Mouse (Mus musculus): ENCODE data around the gene Caskin2. TPM values are rescaled to one million over a fixed set of nuclear protein-coding genes. Genes with fewer than 3 reads are reported as not detected.

Gene Caskin2
- polyA plus RNA-seq, 2 experiments = 17.3 to 34.6 TPM

DNA sequence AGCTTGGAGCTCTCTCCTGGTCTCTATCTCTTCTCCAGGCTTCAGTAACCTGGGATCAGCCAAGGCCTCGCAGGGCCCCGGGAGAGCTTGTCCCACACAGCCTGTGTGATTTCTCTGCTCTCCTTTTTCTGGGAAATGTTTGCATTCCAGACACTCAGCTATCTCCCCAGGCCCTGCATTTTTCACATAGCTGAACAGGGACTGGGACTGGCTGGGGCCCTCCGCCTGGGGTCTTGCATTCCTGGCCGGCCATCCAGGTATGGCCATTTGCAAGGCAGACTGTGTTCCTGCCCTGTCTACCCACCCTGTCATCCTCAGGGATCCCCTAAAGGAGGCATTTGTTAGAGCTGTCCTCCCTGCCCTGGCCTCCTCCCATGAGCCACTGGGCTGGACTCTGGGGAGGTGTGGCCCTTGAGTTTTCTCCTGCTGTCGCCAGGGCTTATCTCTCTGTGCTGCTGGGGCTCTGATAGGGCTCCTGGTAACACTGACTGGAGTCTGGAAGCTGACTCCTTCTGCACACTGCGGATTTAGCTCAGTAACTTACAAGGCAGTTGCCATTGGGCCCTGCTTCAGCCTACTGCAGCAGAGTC, 28.6 kb upstream of the Caskin2 start:
- WGBS = 19% methylated on average over 6 of the region's 6 CpGs
- H3K9me3 ChIP-seq (ENCODE audit: control insufficient read depth, low read length) = no peaks in the 10 kb centered on the region
- TF ChIP-seq POLR2A (IDR thresholded peaks at IDR 0.05; ENCODE audit: borderline replicate concordance, extremely low read depth, insufficient read depth, insufficient read length) = no peak
- H3K27me3 ChIP-seq (ENCODE audit: control insufficient read depth, insufficient read depth, low read length) = no peaks in the 10 kb centered on the region
- H3K4me2 ChIP-seq (replicated peaks; ENCODE audit: low read depth, low read length, severe bottlenecking) = no peak overlapping the region
- H3K4me3 ChIP-seq (replicated peaks; ENCODE audit: low read length) = no peak overlapping the region
- no peak for DNase-seq (ENCODE audit: low spot score)
- peak overlapping the region; percentile 41; the same call in 1 of the 2 replicates for H3K9ac ChIP-seq (ENCODE audit: low read depth, low read length, severe bottlenecking)
- peaks cover 15% of the 10 kb centered on the region; the same call in 1 of the 2 replicates for H3K4me1 ChIP-seq (ENCODE audit: control insufficient read depth, insufficient read depth, low read length)
- peak; percentile 27 for ATAC-seq (ENCODE audit: low FRiP score, low read depth)
- H3K27ac ChIP-seq (replicated peaks; ENCODE audit: low read depth, low read length) = peak overlapping the region; percentile 59
- H3K36me3 ChIP-seq (ENCODE audit: control insufficient read depth, insufficient read depth, low read length) = no peaks in the 10 kb centered on the region; the same call in 1 of the 2 replicates

- no peaks in the 10 kb centered on the region; the same call in 1 of the 2 replicates for H3K36me3 ChIP-seq (ENCODE audit: control insufficient read depth, insufficient read depth, low read length)
- no peak for ATAC-seq (ENCODE audit: low FRiP score, low read depth)
- no peaks in the 10 kb centered on the region for H3K9me3 ChIP-seq (ENCODE audit: control insufficient read depth, low read length)
- no peak for DNase-seq (ENCODE audit: low spot score)
- H3K27me3 ChIP-seq (ENCODE audit: control insufficient read depth, insufficient read depth, low read length) = no peaks in the 10 kb centered on the region
- TF ChIP-seq POLR2A (IDR thresholded peaks at IDR 0.05; ENCODE audit: borderline replicate concordance, extremely low read depth, insufficient read depth, insufficient read length) = no peak
- WGBS = 90% methylated on average over 6 of the region's 6 CpGs
- peaks cover 15% of the 10 kb centered on the region; the same call in 1 of the 2 replicates for H3K4me1 ChIP-seq (ENCODE audit: control insufficient read depth, insufficient read depth, low read length)
- no peak overlapping the region for H3K4me2 ChIP-seq (replicated peaks; ENCODE audit: low read depth, low read length, severe bottlenecking)
- no peak overlapping the region for H3K27ac ChIP-seq (replicated peaks; ENCODE audit: low read depth, low read length)
- H3K9ac ChIP-seq (ENCODE audit: low read depth, low read length, severe bottlenecking) = no peak overlapping the region
- no peak overlapping the region for H3K4me3 ChIP-seq (replicated peaks; ENCODE audit: low read length)
Measured at GRCm38 (mm10) chr11:115841044-115841443, 27.6 kb upstream of the Caskin2 start.

DNA sequence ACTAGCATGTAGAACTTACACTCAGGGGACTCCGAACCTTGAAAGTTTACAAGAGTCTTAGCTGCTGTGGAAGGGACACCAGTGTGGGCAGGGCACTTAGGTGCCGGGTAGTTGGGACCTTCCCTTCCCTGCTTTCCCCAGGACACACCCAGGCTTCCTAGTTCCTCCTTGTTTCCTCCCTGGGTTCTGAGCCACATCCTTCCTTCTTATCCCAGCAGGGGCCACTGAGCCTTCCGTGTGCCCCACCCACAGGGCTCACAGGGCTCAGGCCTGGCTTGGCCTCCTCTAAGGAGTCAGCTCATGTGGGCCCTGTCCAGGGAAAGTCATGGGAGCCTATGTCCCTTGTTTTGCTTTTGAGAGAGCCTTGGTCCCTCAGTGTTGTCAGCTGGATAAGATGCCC, 26.3 kb upstream of the Caskin2 start:
- TF ChIP-seq POLR2A (IDR thresholded peaks at IDR 0.05; ENCODE audit: borderline replicate concordance, extremely low read depth, insufficient read depth, insufficient read length) = no peak
- no peaks in the 10 kb centered on the region for H3K9me3 ChIP-seq (ENCODE audit: control insufficient read depth, low read length)
- no peak overlapping the region for H3K9ac ChIP-seq (ENCODE audit: low read depth, low read length, severe bottlenecking)
- peaks cover 15% of the 10 kb centered on the region; the same call in 1 of the 2 replicates for H3K4me1 ChIP-seq (ENCODE audit: control insufficient read depth, insufficient read depth, low read length)
- H3K27ac ChIP-seq (replicated peaks; ENCODE audit: low read depth, low read length) = no peak overlapping the region
- H3K4me3 ChIP-seq (replicated peaks; ENCODE audit: low read length) = no peak overlapping the region
- H3K4me2 ChIP-seq (replicated peaks; ENCODE audit: low read depth, low read length, severe bottlenecking) = no peak overlapping the region
- DNase-seq (ENCODE audit: low spot score) (no peak), ATAC-seq (ENCODE audit: low FRiP score, low read depth) (no peak)
- 62% methylated on average over 3 of the region's 3 CpGs for WGBS
- H3K27me3 ChIP-seq (ENCODE audit: control insufficient read depth, insufficient read depth, low read length) = no peaks in the 10 kb centered on the region
- no peaks in the 10 kb centered on the region for H3K36me3 ChIP-seq (ENCODE audit: control insufficient read depth, insufficient read depth, low read length)

DNA sequence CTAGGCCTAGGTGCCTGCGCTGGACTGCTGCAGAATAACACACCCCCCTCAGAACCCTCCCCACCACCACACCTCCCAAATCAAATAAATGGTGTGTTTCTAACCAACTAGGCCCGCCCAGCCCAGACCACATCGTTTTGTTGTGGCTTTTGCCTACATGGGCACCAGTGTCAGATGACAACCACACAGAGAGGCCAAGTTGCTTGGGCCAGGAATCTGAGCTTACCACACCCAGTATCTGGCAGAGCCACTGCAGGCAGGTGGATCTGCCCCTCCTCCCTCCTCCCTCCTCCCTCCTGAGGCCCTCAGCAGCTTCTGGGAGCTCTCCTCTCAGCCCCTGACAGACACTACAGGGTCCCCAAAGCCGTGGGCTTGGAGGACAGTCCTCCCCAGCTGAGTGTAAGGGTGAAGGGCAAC, 25.5 kb upstream of the Caskin2 start:
- Histone ChIP-seq H3K4me3 (replicated peaks; ENCODE audit: low read length) (no peak overlapping the region), H3K4me2 (replicated peaks; ENCODE audit: low read depth, low read length, severe bottlenecking) (no peak overlapping the region), H3K36me3 (ENCODE audit: control insufficient read depth, insufficient read depth, low read length) (no peaks in the 10 kb centered on the region), H3K9ac (ENCODE audit: low read depth, low read length, severe bottlenecking) (no peak overlapping the region), H3K27me3 (ENCODE audit: control insufficient read depth, insufficient read depth, low read length) (no peaks in the 10 kb centered on the region), H3K27ac (replicated peaks; ENCODE audit: low read depth, low read length) (no peak overlapping the region), H3K4me1 (ENCODE audit: control insufficient read depth, insufficient read depth, low read length) (peaks cover 15% of the 10 kb centered on the region; the same call in 1 of the 2 replicates), H3K9me3 (ENCODE audit: control insufficient read depth, low read length) (no peaks in the 10 kb centered on the region)
- WGBS = 23% methylated on average over 4 of the region's 4 CpGs
- TF ChIP-seq POLR2A (IDR thresholded peaks at IDR 0.05; ENCODE audit: borderline replicate concordance, extremely low read depth, insufficient read depth, insufficient read length) = no peak
- 0 out of 2 replicates have a peak, but pooled peaks have one; percentile 13 for ATAC-seq (ENCODE audit: low FRiP score, low read depth)
- DNase-seq (ENCODE audit: low spot score) = no peak

DNA sequence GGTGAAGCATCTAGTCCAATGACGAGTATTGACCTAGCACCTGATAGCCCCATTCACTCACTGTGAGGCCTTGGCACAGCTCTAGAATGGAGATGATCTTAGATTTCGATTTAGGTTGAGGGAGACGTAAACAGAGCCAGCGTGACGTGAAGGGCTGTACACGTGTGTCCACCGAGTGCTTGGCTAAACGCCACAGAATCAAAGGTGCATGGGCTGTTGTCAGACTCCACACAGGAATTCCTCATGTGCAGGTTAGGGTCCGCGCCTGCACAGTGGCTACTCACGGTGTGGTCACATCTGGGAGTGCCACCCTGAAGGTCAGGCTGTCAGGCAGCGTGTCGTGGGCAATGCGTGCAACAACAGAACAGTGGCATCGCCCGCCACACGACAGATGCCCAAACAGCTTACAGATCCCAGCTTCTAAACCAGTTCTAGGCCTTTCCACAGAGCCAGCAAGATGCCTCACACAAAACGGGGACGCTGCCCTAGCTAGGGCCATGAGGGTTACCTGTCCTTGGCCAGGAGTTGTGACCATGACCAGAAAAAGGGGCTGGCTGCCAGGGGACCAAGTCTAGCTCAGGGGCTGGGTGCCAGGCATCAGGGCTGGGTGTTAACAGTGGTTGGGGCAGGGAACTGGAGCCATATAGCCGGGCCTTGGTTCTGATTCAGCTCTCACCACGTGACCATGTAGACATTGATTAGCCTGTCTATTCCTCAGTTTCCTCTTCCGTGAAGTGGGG, 24.3 kb upstream of the Caskin2 start:
- Histone ChIP-seq H3K27ac (replicated peaks; ENCODE audit: low read depth, low read length) (no peak overlapping the region), H3K4me2 (replicated peaks; ENCODE audit: low read depth, low read length, severe bottlenecking) (no peak overlapping the region), H3K4me1 (ENCODE audit: control insufficient read depth, insufficient read depth, low read length) (peaks cover 22% of the 10 kb centered on the region), H3K9me3 (ENCODE audit: control insufficient read depth, low read length) (no peaks in the 10 kb centered on the region), H3K36me3 (ENCODE audit: control insufficient read depth, insufficient read depth, low read length) (no peaks in the 10 kb centered on the region), H3K4me3 (replicated peaks; ENCODE audit: low read length) (no peak overlapping the region), H3K9ac (ENCODE audit: low read depth, low read length, severe bottlenecking) (no peak overlapping the region), H3K27me3 (ENCODE audit: control insufficient read depth, insufficient read depth, low read length) (no peaks in the 10 kb centered on the region)
- no peak for ATAC-seq (ENCODE audit: low FRiP score, low read depth)
- 95% methylated on average over 22 of the region's 22 CpGs for WGBS
- DNase-seq (ENCODE audit: low spot score) = no peak
- TF ChIP-seq POLR2A (IDR thresholded peaks at IDR 0.05; ENCODE audit: borderline replicate concordance, extremely low read depth, insufficient read depth, insufficient read length) = no peak
